Mouse (Mus musculus): Measurements from ENCODE around the gene 1700020N15Rik. TPM values are rescaled to one million over a fixed set of nuclear protein-coding genes. Genes with fewer than 3 reads are reported as not detected.
A peak's percentile ranks its signal among the peaks of the same experiment; 100 is the strongest.
"Not testable (repeated sequence)": the region's sequence is repeated elsewhere in the genome, so short reads cannot be mapped to it uniquely, and the experiment has no call there.

Gene 1700020N15Rik
- not detected in 2 replicates for polyA plus RNA-seq (2015; fragmentation: Nextera tagmentation; extraction: Ambion mirVana)

- ATAC-seq; H3K36me3 ChIP-seq; H3K9me3 ChIP-seq; H3K4me3 ChIP-seq (replicated peaks); H3K27me3 ChIP-seq; H3K27ac ChIP-seq; H3K4me2 ChIP-seq (replicated peaks); H3K4me1 ChIP-seq (replicated peaks); H3K9ac ChIP-seq (replicated peaks): not testable (repeated sequence)
- WGBS, result 73% methylated on average over 5 of the region's 5 CpGs
Observed at GRCm38 (mm10) chrX:69945000-69945399, at the start of gene 1700020N15Rik. TSS of gene 1700020N15Rik (plus strand) at chrX:69945300.

GRCm38 (mm10) chrX:69976790-69977579 lies 31.9 kb downstream of the 1700020N15Rik start:
- Histone ChIP-seq H3K4me2 (replicated peaks) (no peak overlapping the region), H3K4me1 (replicated peaks) (0 out of 2 replicates have a peak, but pooled peaks cover 3% of the 10 kb centered on the region), H3K9me3 (no peaks in the 10 kb centered on the region), H3K27me3 (no peaks in the 10 kb centered on the region), H3K36me3 (no peaks in the 10 kb centered on the region), H3K9ac (replicated peaks) (no peak overlapping the region), H3K27ac (no peak overlapping the region), H3K4me3 (replicated peaks) (no peak overlapping the region)
- ATAC-seq, result peak; percentile 67; the same call in 1 of the 2 replicates
- WGBS, result 55% methylated on average over 2 of the region's 2 CpGs

All from midbrain, embryonic 13.5 days (tissue).